Mouse (Mus musculus): ENCODE measurements around the gene Slc35f6. TPM values are rescaled to one million over a fixed set of nuclear protein-coding genes. Genes with fewer than 3 reads are reported as not detected.
"Not testable (repeated sequence)": the region's sequence is repeated elsewhere in the genome, so short reads cannot be mapped to it uniquely, and the experiment has no call there.

Slc35f6 gene
- polyA plus RNA-seq, 1 experiment, result 87.1 TPM

GRCm38 (mm10) chr5:30655526-30656195, 7.9 kb downstream of the Slc35f6 start:
- no peak for DNase-seq (ENCODE audit: low read depth)

GRCm38 (mm10) chr5:30659042-30659441, 11.3 kb downstream of the Slc35f6 start:
- no peak for DNase-seq (ENCODE audit: low read depth)

GRCm38 (mm10) chr5:30660278-30660677, 12.5 kb downstream of the Slc35f6 start:
- DNase-seq (ENCODE audit: low read depth), result no peak

- no peak for DNase-seq (ENCODE audit: low read depth)
These were observed 13.1 kb downstream of the Slc35f6 start for GRCm38 (mm10) chr5:30660813-30661212.

GRCm38 (mm10) chr5:30665360-30665759, 17.6 kb downstream of the Slc35f6 start:
- no peak for DNase-seq (ENCODE audit: low read depth)

GRCm38 (mm10) chr5:30665968-30666367, 18.2 kb downstream of the Slc35f6 start:
- DNase-seq (ENCODE audit: low read depth), result no peak

GRCm38 (mm10) chr5:30666391-30667195, 18.9 kb downstream of the Slc35f6 start, which contains the start of gene Cenpa:
Cenpa (plus strand) TSS chr5:30666777.
- peak; percentile 94 for DNase-seq (ENCODE audit: low read depth)

- no peak for DNase-seq (ENCODE audit: low read depth)
These were observed 19.5 kb downstream of the Slc35f6 start for GRCm38 (mm10) chr5:30667215-30667614.

- no peak for DNase-seq (ENCODE audit: low read depth)
These were observed 20.0 kb downstream of the Slc35f6 start for GRCm38 (mm10) chr5:30667686-30668085.

GRCm38 (mm10) chr5:30668637-30669495, 21.1 kb downstream of the Slc35f6 start:
- DNase-seq (ENCODE audit: low read depth), result no peak

GRCm38 (mm10) chr5:30669496-30669830, 21.7 kb downstream of the Slc35f6 start:
- no peak for DNase-seq (ENCODE audit: low read depth)

- DNase-seq (ENCODE audit: low read depth), result no peak
These were observed 22.4 kb downstream of the Slc35f6 start for GRCm38 (mm10) chr5:30670091-30670490.

- no peak for DNase-seq (ENCODE audit: low read depth)
These were observed 26.3 kb downstream of the Slc35f6 start for GRCm38 (mm10) chr5:30674001-30674400.

- no peak for DNase-seq (ENCODE audit: low read depth)
These were observed 29.1 kb downstream of the Slc35f6 start for GRCm38 (mm10) chr5:30676800-30677199.

- DNase-seq (ENCODE audit: low read depth), result not testable (repeated sequence)
These were observed 30.3 kb downstream of the Slc35f6 start for GRCm38 (mm10) chr5:30678069-30678468.

GRCm38 (mm10) chr5:30678722-30679296, 31.1 kb downstream of the Slc35f6 start:
- no peak for DNase-seq (ENCODE audit: low read depth)

GRCm38 (mm10) chr5:30679593-30679992, 31.9 kb downstream of the Slc35f6 start:
- DNase-seq (ENCODE audit: low read depth), result no peak

GRCm38 (mm10) chr5:30681970-30682369, 34.2 kb downstream of the Slc35f6 start:
- no peak for DNase-seq (ENCODE audit: low read depth)

- no peak for DNase-seq (ENCODE audit: low read depth)
These were observed 35.4 kb downstream of the Slc35f6 start for GRCm38 (mm10) chr5:30682967-30683600.

GRCm38 (mm10) chr5:30683993-30684392, 36.3 kb downstream of the Slc35f6 start:
- DNase-seq (ENCODE audit: low read depth), result no peak

- no peak for DNase-seq (ENCODE audit: low read depth)
These were observed 39.0 kb downstream of the Slc35f6 start for GRCm38 (mm10) chr5:30686781-30687180.

All from gonadal fat pad, adult 2 months (tissue).